Mouse (Mus musculus): ENCODE measurements around the gene Tma7. TPM values are rescaled to one million over a fixed set of nuclear protein-coding genes. Genes with fewer than 3 reads are reported as not detected.

The Tma7 gene
- total and polyA plus RNA-seq, 3 experiments, result 255 to 529 (median 336) TPM

DNA sequence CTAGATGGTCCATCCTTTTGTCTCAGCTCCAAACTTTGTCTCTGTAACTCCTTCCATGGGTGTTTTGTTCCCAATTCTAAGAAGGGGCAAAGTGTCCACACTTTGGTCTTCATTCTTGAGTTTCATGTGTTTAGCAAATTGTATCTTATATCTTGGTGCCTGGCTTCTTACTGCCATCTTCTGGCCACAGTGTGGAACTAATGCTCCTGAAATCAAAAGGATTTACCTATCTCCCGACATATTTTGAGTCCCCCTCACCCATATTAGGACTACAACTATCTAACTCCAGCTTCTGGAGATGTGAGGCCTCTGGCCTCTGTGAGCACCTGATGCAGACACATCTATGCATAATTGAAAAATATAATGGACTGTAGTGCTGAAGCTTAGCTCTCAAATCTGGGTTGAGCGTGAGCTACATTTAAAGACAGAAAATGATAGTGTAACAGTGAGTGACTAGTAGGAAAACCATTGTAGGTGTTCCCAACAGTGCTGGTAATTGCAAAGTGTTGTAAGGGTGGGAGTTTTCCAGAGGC, 40.2 kb upstream of the Tma7 start:
- H3K4me2 ChIP-seq (ENCODE audit: insufficient read depth, low read depth, poor library complexity, severe bottlenecking), result no peak overlapping the region
- dilution Hi-C loops (cut with MboI; ENCODE audit: extremely low pct_ligation_motif_present, extremely low pct_unique_long_range_greater_than_20kb, low sequenced_read_pairs), result no loop called here
- H3K4me3 ChIP-seq (replicated peaks in 1 of 3; ENCODE audit: low read depth in 2 of 3, low read length in 2 of 3, poor library complexity in 1 of 3), result no peak overlapping the region
- no peaks in the 10 kb centered on the region for H3K36me3 ChIP-seq (replicated peaks in 1 of 2; ENCODE audit: control insufficient read depth in 1 of 2, insufficient read depth in 1 of 2, low read length in 1 of 2)
- TF ChIP-seq PAX5 (IDR thresholded peaks at IDR 0.05; ENCODE audit: low read length), result no peak
- no peak for TF ChIP-seq RCOR1 (conservative IDR thresholded peaks at IDR 0.05; ENCODE audit: low read depth, low read length)
- TF ChIP-seq ETS1 (conservative IDR thresholded peaks at IDR 0.05; ENCODE audit: low read depth, low read length), result no peak
- TF ChIP-seq ZC3H11A (IDR thresholded peaks at IDR 0.05; ENCODE audit: low read depth, low read length), result peak; percentile 33; the same call in 1 of the 2 replicates
- TF ChIP-seq JUND (conservative IDR thresholded peaks at IDR 0.05; ENCODE audit: low read depth, low read length), result no peak
- TF ChIP-seq SMC3 (IDR thresholded peaks at IDR 0.05; ENCODE audit: low read depth, low read length), result peak; percentile 79
- TF ChIP-seq MYC (IDR thresholded peaks at IDR 0.05; ENCODE audit: low read depth, low read length), result no peak
- TF ChIP-seq JUN (IDR thresholded peaks at IDR 0.05; ENCODE audit: insufficient read depth, low read depth, low read length), result no peak
- peak; percentile 68 for TF ChIP-seq RAD21 (IDR thresholded peaks at IDR 0.05; ENCODE audit: low read depth, low read length)
- TF ChIP-seq UBTF (IDR thresholded peaks at IDR 0.05; ENCODE audit: low read depth, low read length), result no peak
- no peak for TF ChIP-seq MAFK (IDR thresholded peaks at IDR 0.05; ENCODE audit: insufficient replicate concordance, low read length)
- TF ChIP-seq CTCF (conservative IDR thresholded peaks at IDR 0.05 in 1 of 2, IDR thresholded peaks at IDR 0.05 in 1 of 2; ENCODE audit: low read depth in 2 of 2, low read length in 2 of 2), result peak; percentile 53 to 72
- TF ChIP-seq MEF2A (IDR thresholded peaks at IDR 0.05; ENCODE audit: borderline replicate concordance, low read depth, low read length), result no peak
- no peak for TF ChIP-seq USF1 (IDR thresholded peaks at IDR 0.05; ENCODE audit: low read depth, low read length)
- peaks cover 7 to 8% of the 10 kb centered on the region in 2 experiments; a peak in 3 of 4 replicates for H3K4me1 ChIP-seq (ENCODE audit: control insufficient read depth in 1 of 2, insufficient read depth in 2 of 2)
- H3K9ac ChIP-seq (ENCODE audit: insufficient read depth, low read depth), result no peak overlapping the region
- H3K27ac ChIP-seq (ENCODE audit: insufficient read depth, low read depth), result no peak overlapping the region
- in situ Hi-C loops (cut with MboI; ENCODE audit: low pct_ligation_motif_present, low pct_unique_long_range_greater_than_20kb, low sequenced_read_pairs), result no loop called here
- H3K79me2 ChIP-seq (replicated peaks; ENCODE audit: control insufficient read depth, extremely low read depth, insufficient read depth, poor library complexity, severe bottlenecking), result no peaks in the 10 kb centered on the region
- DNase-seq (ENCODE audit: extremely low read depth), result peak; percentile 52
- H3K9me3 ChIP-seq (replicated peaks; ENCODE audit: low read length), result no peaks in the 10 kb centered on the region
- H3K27me3 ChIP-seq (replicated peaks), result peaks cover 17% of the 10 kb centered on the region

- Histone ChIP-seq H3K27me3 (replicated peaks) (peaks cover 24% of the 10 kb centered on the region), H3K36me3 (replicated peaks in 1 of 2; ENCODE audit: control insufficient read depth in 1 of 2, insufficient read depth in 1 of 2, low read length in 1 of 2) (no peaks in the 10 kb centered on the region), H3K9me3 (replicated peaks; ENCODE audit: low read length) (no peaks in the 10 kb centered on the region), H3K9ac (ENCODE audit: insufficient read depth, low read depth) (no peak overlapping the region), H3K79me2 (replicated peaks; ENCODE audit: control insufficient read depth, extremely low read depth, insufficient read depth, poor library complexity, severe bottlenecking) (no peaks in the 10 kb centered on the region), H3K4me1 (ENCODE audit: control insufficient read depth in 1 of 2, insufficient read depth in 2 of 2) (peaks cover 7 to 9% of the 10 kb centered on the region in 2 experiments; a peak in 3 of 4 replicates), H3K27ac (ENCODE audit: insufficient read depth, low read depth) (no peak overlapping the region), H3K4me3 (replicated peaks in 1 of 3; ENCODE audit: low read depth in 2 of 3, low read length in 2 of 3, poor library complexity in 1 of 3) (no peak overlapping the region), H3K4me2 (ENCODE audit: insufficient read depth, low read depth, poor library complexity, severe bottlenecking) (no peak overlapping the region)
- DNase-seq (ENCODE audit: extremely low read depth), result no peak
- no peak for TF ChIP-seq MAX (IDR thresholded peaks at IDR 0.05; ENCODE audit: low read length)
- dilution Hi-C loops (cut with MboI; ENCODE audit: extremely low pct_ligation_motif_present, extremely low pct_unique_long_range_greater_than_20kb, low sequenced_read_pairs) (no loop called here), in situ Hi-C loops (cut with MboI; ENCODE audit: low pct_ligation_motif_present, low pct_unique_long_range_greater_than_20kb, low sequenced_read_pairs) (no loop called here)
Observed at GRCm38 (mm10) chr9:109120956-109121355, 38.6 kb upstream of the Tma7 start.

Measured in CH12.LX (cell line).